Mouse (Mus musculus) intestine, embryonic 15.5 days (tissue): Measurements from ENCODE around the gene Hsd17b1. TPM values are rescaled to one million over a fixed set of nuclear protein-coding genes. Genes with fewer than 3 reads are reported as not detected.

ENCODE experiments used
- ATAC-seq: fragments of 200-750 bp; cut with Nextera tagmentation; 2 replicates; pipeline ENCODE4 v1.8.0; 2017; ENCODE audit warnings: moderate TSS enrichment, moderate library complexity
- H3K27ac ChIP-seq: fragments of 300-500 bp; sonication (generic); 2 replicates; pipeline ENCODE4 v1.5.1; 2015; ENCODE audit warnings: mild to moderate bottlenecking, inconsistent platforms
- H3K27me3 ChIP-seq: fragments of 300-500 bp; sonication (generic); replicated peaks from 2 replicates; pipeline ENCODE4 v1.6.1; 2015; ENCODE audit warnings: inconsistent platforms
- H3K36me3 ChIP-seq: fragments of 300-500 bp; sonication (generic); 2 replicates; pipeline ENCODE4 v1.6.1; 2015; ENCODE audit warnings: inconsistent platforms
- H3K4me1 ChIP-seq: fragments of 300-500 bp; sonication (generic); replicated peaks from 2 replicates; pipeline ENCODE4 v1.6.1; 2015; ENCODE audit warnings: inconsistent platforms
- H3K4me2 ChIP-seq: fragments of 300-500 bp; sonication (generic); replicated peaks from 2 replicates; pipeline ENCODE4 v1.6.1; 2015; ENCODE audit warnings: mild to moderate bottlenecking, inconsistent platforms
- H3K4me3 ChIP-seq: fragments of 300-500 bp; sonication (generic); replicated peaks from 2 replicates; pipeline ENCODE4 v1.5.1; 2015; ENCODE audit warnings: inconsistent platforms
- H3K9ac ChIP-seq: fragments of 300-500 bp; sonication (generic); 2 replicates; pipeline ENCODE4 v1.6.1; 2015; ENCODE audit warnings: inconsistent platforms
- H3K9me3 ChIP-seq: fragments of 300-500 bp; sonication (generic); 2 replicates; pipeline ENCODE4 v1.6.1; 2016; ENCODE audit warnings: inconsistent platforms
- WGBS: fragments of 180-500 bp; shearing (Covaris S2); methylation state at CpG from one replicate; pipeline ENCODE4 v1.1.7; 2015; 5-methylcytosine and 5-hydroxymethylcytosine counted together
- polyA plus RNA-seq: library from polyadenylated mRNA; unstranded; fragments of >200 nt; fragmentation: Nextera tagmentation; extraction: Ambion mirVana; gene quantifications from 2 replicates; pipeline ENCODE4 v1.2.1, GENCODE M21; 2015

The Hsd17b1 gene
- not detected in 2 replicates for polyA plus RNA-seq

GRCm38 (mm10) chr11:101078121-101078520 is at the start of gene Hsd17b1:
Gene Hsd17b1, plus strand, starts transcription at chr11:101078411.
- Histone ChIP-seq H3K36me3 (no peaks in the 10 kb centered on the region), H3K4me3 (no peak within 1 kb of the TSS), H3K27me3 (peaks cover 39% of the 10 kb centered on the region), H3K9me3 (no peaks in the 10 kb centered on the region), H3K4me1 (peaks cover 4% of the 10 kb centered on the region), H3K4me2 (no peak within 1 kb of the TSS), H3K9ac (no peak within 1 kb of the TSS), H3K27ac (no peak within 1 kb of the TSS)
- WGBS: 75% methylated on average over 9 of the region's 9 CpGs
- ATAC-seq: no peak

- 93% methylated on average over 8 of the region's 8 CpGs for WGBS
Measured at GRCm38 (mm10) chr11:101029320-101029719, 48.9 kb upstream of the Hsd17b1 start.

DNA sequence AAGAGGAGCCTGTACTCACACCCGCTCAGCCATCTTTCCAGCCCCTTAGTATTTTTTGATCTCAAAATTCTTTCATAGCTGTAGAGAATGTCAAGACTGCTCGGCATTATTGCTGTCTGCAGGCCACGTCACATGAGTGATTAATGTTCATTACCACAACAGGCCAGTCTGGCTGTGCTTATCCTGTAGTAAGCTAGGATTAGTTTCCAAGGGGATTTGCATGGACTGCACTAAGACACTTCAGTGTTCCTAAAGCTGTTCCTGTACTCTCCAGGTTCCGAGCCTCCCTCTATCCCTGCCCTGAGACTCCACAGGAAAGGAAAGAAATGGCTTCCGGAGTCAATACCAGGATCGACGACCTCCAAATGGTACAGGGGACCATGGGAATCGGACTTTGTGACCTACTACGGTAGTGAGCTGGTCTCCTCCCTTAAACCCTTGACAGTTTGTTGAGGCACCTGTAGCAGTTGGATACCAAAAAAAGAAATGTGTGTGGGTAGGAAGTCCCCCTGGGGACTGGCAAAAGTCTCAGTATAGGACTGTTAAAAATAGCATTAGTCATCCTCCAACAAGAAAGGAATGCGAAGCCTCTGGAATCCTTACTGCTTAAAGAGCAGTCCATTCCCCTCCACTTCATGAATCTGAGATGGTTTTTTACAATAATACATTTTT is 47.9 kb upstream of the Hsd17b1 start:
- no peak for ATAC-seq
- Histone ChIP-seq H3K27ac (0 out of 2 replicates have a peak overlapping the region, but pooled peaks have one; percentile 27), H3K4me2 (no peak overlapping the region), H3K4me3 (no peak overlapping the region), H3K9me3 (no peaks in the 10 kb centered on the region), H3K36me3 (0 out of 2 replicates have a peak, but pooled peaks cover 5% of the 10 kb centered on the region), H3K27me3 (no peaks in the 10 kb centered on the region), H3K4me1 (peaks cover 3% of the 10 kb centered on the region; the same call in 1 of the 2 replicates), H3K9ac (no peak overlapping the region)
- WGBS: 79% methylated on average over 10 of the region's 10 CpGs

More at GRCm38 (mm10) chr11:101029320-101029719, 48.9 kb upstream of the Hsd17b1 start:
- H3K4me2 ChIP-seq: no peak overlapping the region
- H3K9ac ChIP-seq: no peak overlapping the region
- no peak overlapping the region for H3K4me3 ChIP-seq
- H3K4me1 ChIP-seq: peaks cover 3% of the 10 kb centered on the region; the same call in 1 of the 2 replicates
- no peaks in the 10 kb centered on the region for H3K27me3 ChIP-seq
- no peak for ATAC-seq
- H3K36me3 ChIP-seq: no peaks in the 10 kb centered on the region
- H3K9me3 ChIP-seq: no peaks in the 10 kb centered on the region
- H3K27ac ChIP-seq: no peak overlapping the region

DNA sequence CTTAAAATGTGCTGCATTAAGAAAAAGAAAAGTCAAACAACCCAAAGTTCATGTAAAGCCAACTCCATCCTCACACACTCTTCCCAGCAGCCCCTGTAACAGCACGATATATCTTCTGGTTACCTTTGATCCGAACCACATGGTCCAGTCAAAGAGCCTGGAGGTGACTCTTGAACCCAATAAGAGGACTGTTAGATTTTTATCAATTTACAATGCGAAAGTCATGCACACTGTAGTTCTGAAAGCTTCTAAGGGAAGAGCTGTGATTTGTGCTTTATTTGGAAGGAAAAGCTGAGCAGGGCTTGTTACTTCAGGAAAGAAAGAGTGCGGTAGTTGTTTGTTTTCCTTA is 47.4 kb upstream of the Hsd17b1 start:
- H3K4me3 ChIP-seq: no peak overlapping the region
- peaks cover 3% of the 10 kb centered on the region; the same call in 1 of the 2 replicates for H3K4me1 ChIP-seq
- WGBS: 64% methylated on average over 4 of the region's 4 CpGs
- 0 out of 2 replicates have a peak, but pooled peaks cover 5% of the 10 kb centered on the region for H3K36me3 ChIP-seq
- H3K27ac ChIP-seq: no peak overlapping the region
- peak; percentile 61; the same call in 1 of the 2 replicates for ATAC-seq
- H3K9me3 ChIP-seq: no peaks in the 10 kb centered on the region
- H3K9ac ChIP-seq: no peak overlapping the region
- no peaks in the 10 kb centered on the region for H3K27me3 ChIP-seq
- H3K4me2 ChIP-seq: no peak overlapping the region

DNA sequence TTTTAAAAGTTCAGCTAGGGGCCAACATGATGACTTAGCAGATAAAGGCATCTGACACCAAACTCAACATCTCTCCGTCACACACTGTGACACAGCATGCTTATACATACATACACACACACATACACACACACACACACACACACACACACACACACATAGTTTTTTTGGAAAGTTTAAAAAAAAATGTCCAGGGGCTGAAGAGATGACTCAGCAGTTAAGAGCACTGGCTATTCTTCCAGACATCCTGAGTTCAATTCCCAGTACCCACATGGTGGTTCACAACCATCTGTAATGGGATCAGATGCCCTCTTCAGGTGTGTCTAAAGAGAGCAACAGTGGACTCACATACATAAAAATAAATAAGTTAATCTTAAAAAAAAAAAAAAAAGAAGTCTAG is 46.7 kb upstream of the Hsd17b1 start:
- ATAC-seq: no peak
- Histone ChIP-seq H3K36me3 (0 out of 2 replicates have a peak, but pooled peaks cover 5% of the 10 kb centered on the region), H3K9me3 (no peaks in the 10 kb centered on the region), H3K4me1 (peaks cover 3% of the 10 kb centered on the region; the same call in 1 of the 2 replicates), H3K4me3 (no peak overlapping the region), H3K4me2 (no peak overlapping the region), H3K27ac (no peak overlapping the region), H3K27me3 (no peaks in the 10 kb centered on the region), H3K9ac (no peak overlapping the region)
- WGBS: 100% methylated on average over 1 of the region's 1 CpGs

DNA sequence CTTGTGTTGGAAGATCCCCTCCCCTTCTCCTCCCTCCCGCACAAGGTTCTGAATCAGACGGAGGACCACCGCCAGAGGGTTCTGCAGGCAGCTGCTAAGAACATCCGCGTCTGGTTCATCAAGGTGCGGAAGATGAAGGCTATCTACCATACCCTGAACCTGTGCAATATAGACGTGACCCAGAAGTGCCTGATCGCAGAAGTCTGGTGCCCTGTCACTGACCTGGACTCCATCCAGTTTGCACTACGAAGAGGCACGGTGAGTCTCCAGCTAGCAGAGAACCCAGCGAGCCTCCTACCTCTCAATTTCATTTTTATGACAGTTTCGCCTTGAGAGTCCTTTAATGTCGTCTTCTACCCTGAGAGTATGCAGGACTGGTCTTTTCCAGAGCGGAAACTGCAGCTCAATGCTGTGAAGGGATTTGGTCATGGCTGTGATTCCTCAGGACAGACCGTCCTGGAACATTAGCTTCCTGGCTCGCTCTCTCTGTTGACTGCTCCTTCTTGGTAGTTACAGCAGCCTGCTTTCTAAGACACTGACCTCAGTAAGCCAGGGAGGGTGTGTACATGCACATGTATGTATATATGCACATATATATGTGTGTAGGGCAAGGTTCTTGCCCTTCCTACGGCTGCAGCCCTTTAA is 44.2 kb upstream of the Hsd17b1 start:
- H3K9ac ChIP-seq: no peak overlapping the region
- no peak overlapping the region for H3K4me2 ChIP-seq
- H3K27ac ChIP-seq: no peak overlapping the region
- no peaks in the 10 kb centered on the region for H3K9me3 ChIP-seq
- peaks cover 13% of the 10 kb centered on the region; the same call in 1 of the 2 replicates for H3K36me3 ChIP-seq
- no peaks in the 10 kb centered on the region for H3K27me3 ChIP-seq
- H3K4me1 ChIP-seq: peaks cover 3% of the 10 kb centered on the region; the same call in 1 of the 2 replicates
- no peak overlapping the region for H3K4me3 ChIP-seq
- no peak for ATAC-seq
- WGBS: 94% methylated on average over 17 of the region's 17 CpGs

DNA sequence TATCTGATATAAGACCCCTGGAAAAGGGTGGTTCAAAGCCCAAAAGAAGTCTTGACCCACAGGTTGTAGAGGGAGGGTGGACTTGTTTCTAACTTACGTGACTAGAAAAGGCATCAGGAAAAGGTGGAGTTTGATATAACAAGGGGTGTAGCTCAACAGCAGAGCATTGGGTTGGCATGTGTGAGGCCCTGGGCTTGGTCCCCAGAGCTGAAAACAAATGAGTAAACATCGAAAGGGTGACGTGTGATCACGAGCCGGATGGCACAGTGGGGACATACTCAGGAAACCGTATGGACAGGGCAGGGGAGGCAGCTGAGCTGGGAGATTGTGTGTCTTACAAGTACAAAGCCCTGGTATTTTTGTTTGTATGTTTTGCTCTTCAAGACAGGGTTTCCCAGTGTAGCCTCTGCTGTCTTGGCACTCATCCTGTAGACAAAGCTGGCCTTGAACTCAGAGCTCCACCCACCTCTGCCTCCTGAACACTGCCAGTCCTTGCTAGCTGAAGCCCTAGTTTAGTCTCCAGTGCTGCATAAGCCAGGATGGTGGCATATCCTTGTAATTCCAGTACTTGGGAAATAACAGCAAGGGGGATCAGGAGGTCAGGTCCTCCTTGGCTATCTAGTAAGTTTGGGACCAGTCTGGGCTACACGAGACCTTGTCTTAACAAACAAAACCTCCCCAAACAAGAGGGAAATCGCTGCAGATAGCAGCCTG is 43.4 kb upstream of the Hsd17b1 start:
- 92% methylated on average over 8 of the region's 8 CpGs for WGBS
- ATAC-seq: no peak
- Histone ChIP-seq H3K9ac (no peak overlapping the region), H3K4me2 (no peak overlapping the region), H3K27ac (no peak overlapping the region), H3K9me3 (no peaks in the 10 kb centered on the region), H3K4me3 (no peak overlapping the region), H3K36me3 (peaks cover 13% of the 10 kb centered on the region; the same call in 1 of the 2 replicates), H3K27me3 (no peaks in the 10 kb centered on the region), H3K4me1 (peaks cover 3% of the 10 kb centered on the region; the same call in 1 of the 2 replicates)

GRCm38 (mm10) chr11:101035328-101035695 is 42.9 kb upstream of the Hsd17b1 start:
- H3K27ac ChIP-seq: no peak overlapping the region
- no peaks in the 10 kb centered on the region for H3K27me3 ChIP-seq
- no peak overlapping the region for H3K4me3 ChIP-seq
- 88% methylated on average over 4 of the region's 4 CpGs for WGBS
- no peaks in the 10 kb centered on the region for H3K9me3 ChIP-seq
- H3K4me1 ChIP-seq: no peaks in the 10 kb centered on the region; the same call in 1 of the 2 replicates
- H3K9ac ChIP-seq: no peak overlapping the region
- H3K4me2 ChIP-seq: no peak overlapping the region
- peaks cover 13% of the 10 kb centered on the region for H3K36me3 ChIP-seq
- no peak for ATAC-seq

- Histone ChIP-seq H3K4me2 (no peak overlapping the region), H3K4me1 (no peaks in the 10 kb centered on the region), H3K27me3 (no peaks in the 10 kb centered on the region), H3K4me3 (no peak overlapping the region), H3K27ac (no peak overlapping the region), H3K9ac (no peak overlapping the region), H3K9me3 (no peaks in the 10 kb centered on the region), H3K36me3 (peaks cover 13% of the 10 kb centered on the region)
- ATAC-seq: no peak
- WGBS: 82% methylated on average over 10 of the region's 10 CpGs
Measured at GRCm38 (mm10) chr11:101037795-101038194, 40.4 kb upstream of the Hsd17b1 start.

GRCm38 (mm10) chr11:101045826-101046225 is 32.4 kb upstream of the Hsd17b1 start:
- Histone ChIP-seq H3K4me2 (no peak overlapping the region), H3K9ac (no peak overlapping the region), H3K27ac (no peak overlapping the region), H3K9me3 (no peaks in the 10 kb centered on the region), H3K4me3 (no peak overlapping the region), H3K27me3 (no peaks in the 10 kb centered on the region), H3K36me3 (peaks cover 16% of the 10 kb centered on the region; the same call in 1 of the 2 replicates), H3K4me1 (no peaks in the 10 kb centered on the region)
- ATAC-seq: no peak
- WGBS: 90% methylated on average over 4 of the region's 4 CpGs

DNA sequence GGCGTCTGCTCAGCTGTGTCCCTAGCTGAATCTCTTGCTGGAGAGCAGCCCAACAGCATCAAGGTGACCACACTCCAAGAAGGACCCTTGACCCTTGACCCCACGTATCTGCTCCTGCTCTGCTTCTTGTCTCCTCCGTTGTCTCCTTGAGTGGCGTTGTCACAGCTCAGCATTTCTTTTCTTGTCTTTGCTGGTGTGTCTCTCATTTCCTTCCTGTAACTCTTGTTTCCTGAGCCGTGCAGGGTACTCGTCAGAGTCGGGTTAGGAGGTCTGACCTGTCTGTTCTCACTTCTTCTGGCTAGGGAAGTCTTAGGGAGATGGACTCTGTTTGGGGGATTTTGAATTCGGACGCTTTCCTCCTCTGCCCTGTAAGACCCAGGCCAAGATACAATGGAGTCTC is 31.8 kb upstream of the Hsd17b1 start:
- Histone ChIP-seq H3K27me3 (no peaks in the 10 kb centered on the region), H3K9ac (no peak overlapping the region), H3K36me3 (peaks cover 16% of the 10 kb centered on the region; the same call in 1 of the 2 replicates), H3K9me3 (no peaks in the 10 kb centered on the region), H3K4me1 (no peaks in the 10 kb centered on the region), H3K27ac (no peak overlapping the region), H3K4me2 (no peak overlapping the region), H3K4me3 (no peak overlapping the region)
- no peak for ATAC-seq
- WGBS: 60% methylated on average over 9 of the region's 9 CpGs

DNA sequence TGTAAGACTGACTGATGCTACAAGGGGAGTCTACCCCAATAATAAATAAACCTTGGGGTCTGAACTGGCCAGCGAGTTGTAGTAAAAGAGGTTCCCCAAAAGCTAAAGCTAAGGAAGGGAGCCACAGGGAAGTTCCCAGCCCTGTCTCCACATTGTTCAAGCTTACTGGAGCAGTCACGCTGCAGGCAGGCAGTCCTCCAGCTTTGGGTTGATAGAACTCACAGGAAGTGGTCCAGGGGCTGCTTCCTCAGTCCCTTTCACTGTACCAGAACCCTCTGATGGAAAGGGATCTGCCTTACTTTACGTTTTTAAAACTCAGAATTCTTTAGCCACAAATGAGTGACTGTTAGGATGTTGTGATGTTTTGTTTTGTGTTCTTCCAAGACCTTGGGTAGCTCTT is 30.7 kb upstream of the Hsd17b1 start:
- Histone ChIP-seq H3K27ac (no peak overlapping the region), H3K4me3 (no peak overlapping the region), H3K4me1 (0 out of 2 replicates have a peak, but pooled peaks cover under 1% of the 10 kb centered on the region), H3K4me2 (no peak overlapping the region), H3K9ac (no peak overlapping the region), H3K9me3 (no peaks in the 10 kb centered on the region), H3K27me3 (no peaks in the 10 kb centered on the region), H3K36me3 (peaks cover 16% of the 10 kb centered on the region; the same call in 1 of the 2 replicates)
- no peak for ATAC-seq
- 83% methylated on average over 3 of the region's 3 CpGs for WGBS
